Mouse (Mus musculus) kidney, embryonic 16.5 days (tissue): Measurements from ENCODE around the gene Scube1. TPM values are rescaled to one million over a fixed set of nuclear protein-coding genes. Genes with fewer than 3 reads are reported as not detected.

ENCODE experiments used
- ATAC-seq: fragments of 200-750 bp; cut with Nextera tagmentation; 2 replicates; pipeline ENCODE4 v1.8.0; 2017; ENCODE audit warnings: moderate TSS enrichment; ENCODE audit not compliant: low FRiP score, low TSS enrichment
- H3K27ac ChIP-seq: fragments of 300-500 bp; sonication (generic); 2 replicates; pipeline ENCODE4 v1.5.1; 2014; ENCODE audit warnings: low read length
- H3K27me3 ChIP-seq: fragments of 300-500 bp; sonication (generic); 2 replicates; pipeline ENCODE4 v1.6.1; 2014; ENCODE audit warnings: low read length, control low read depth, mixed read lengths; ENCODE audit not compliant: insufficient read depth
- H3K36me3 ChIP-seq: fragments of 300-500 bp; sonication (generic); 2 replicates; pipeline ENCODE4 v1.6.1; 2014; ENCODE audit warnings: low read length, control low read depth, mixed read lengths; ENCODE audit not compliant: insufficient read depth
- H3K4me1 ChIP-seq: fragments of 300-500 bp; sonication (generic); 2 replicates; pipeline ENCODE4 v1.6.1; 2014; ENCODE audit warnings: low read length, control low read depth, mixed read lengths; ENCODE audit not compliant: insufficient read depth
- H3K4me2 ChIP-seq: fragments of 300-500 bp; sonication (generic); replicated peaks from 2 replicates; pipeline ENCODE4 v1.6.1; 2014; ENCODE audit warnings: low read depth, low read length
- H3K4me3 ChIP-seq: fragments of 300-500 bp; sonication (generic); 2 replicates; pipeline ENCODE4 v1.5.1; 2014; ENCODE audit warnings: mild to moderate bottlenecking, low read length
- H3K9ac ChIP-seq: fragments of 300-500 bp; sonication (generic); replicated peaks from 2 replicates; pipeline ENCODE4 v1.6.1; 2014; ENCODE audit warnings: low read length
- H3K9me3 ChIP-seq: fragments of 300-500 bp; sonication (generic); 2 replicates; pipeline ENCODE4 v1.6.1; 2016; ENCODE audit warnings: low read length, control low read depth
- WGBS: fragments of 180-500 bp; shearing (Covaris S2); extraction: QIAGEN DNeasy Blood & Tissue Kit; methylation state at CpG from one replicate; pipeline ENCODE4 v1.1.7; 2014; 5-methylcytosine and 5-hydroxymethylcytosine counted together
- polyA plus RNA-seq: library from polyadenylated mRNA; unstranded; fragments of >200 nt; fragmentation: Nextera tagmentation; extraction: Ambion mirVana; gene quantifications from 2 replicates; pipeline ENCODE4 v1.2.1, GENCODE M21; 2015

Gene Scube1
- polyA plus RNA-seq, 1 experiment from 2014 or later = 4.8 TPM

DNA sequence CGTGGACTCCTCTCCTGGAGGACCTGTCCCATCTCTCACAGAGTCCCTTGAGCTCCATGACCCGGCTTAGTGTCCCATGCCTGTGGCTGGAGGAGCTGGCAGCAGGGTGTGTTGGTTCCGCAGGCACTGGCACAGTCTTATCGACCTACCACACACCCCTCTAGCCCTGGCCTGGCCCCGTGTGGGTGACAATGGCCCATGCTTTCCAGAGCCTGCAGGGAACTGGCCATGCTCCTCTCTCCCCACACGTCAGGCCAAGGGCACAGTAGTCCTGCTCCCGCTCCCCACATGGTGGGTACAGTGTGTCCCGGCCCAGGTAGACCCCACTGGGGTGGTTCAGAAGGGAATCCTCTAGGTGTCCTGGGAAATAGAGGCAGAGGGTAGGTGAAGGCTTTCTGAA, 118.1 kb downstream of the Scube1 start:
- 83% methylated on average over 8 of the region's 8 CpGs for WGBS
- Histone ChIP-seq H3K4me3 (no peak overlapping the region), H3K4me1 (0 out of 2 replicates have a peak, but pooled peaks cover 4% of the 10 kb centered on the region), H3K27ac (no peak overlapping the region), H3K27me3 (no peaks in the 10 kb centered on the region), H3K9ac (no peak overlapping the region), H3K4me2 (no peak overlapping the region), H3K36me3 (no peaks in the 10 kb centered on the region), H3K9me3 (no peaks in the 10 kb centered on the region)
- ATAC-seq = no peak

DNA sequence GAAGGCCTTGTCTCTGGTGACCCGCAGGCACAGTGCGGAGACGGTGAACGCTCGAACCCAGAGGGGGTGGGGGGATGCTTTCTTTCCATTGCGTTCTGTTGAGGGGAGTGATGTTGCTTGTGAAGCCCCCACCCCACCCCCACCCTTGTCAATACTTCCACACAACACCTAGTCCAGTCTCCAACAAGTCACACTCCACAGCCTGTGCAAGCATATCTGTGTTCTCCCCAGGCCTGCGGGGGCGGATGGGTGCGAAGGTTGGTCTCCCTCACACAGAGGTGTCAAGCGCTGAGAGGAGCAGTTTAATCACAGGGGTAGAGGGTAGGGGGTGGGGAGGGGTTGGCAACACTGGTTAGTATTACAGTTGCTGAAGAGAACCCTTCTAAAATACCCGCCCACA, 118.6 kb downstream of the Scube1 start:
- no peaks in the 10 kb centered on the region for H3K36me3 ChIP-seq
- ATAC-seq = no peak
- H3K9me3 ChIP-seq = no peaks in the 10 kb centered on the region
- no peaks in the 10 kb centered on the region for H3K27me3 ChIP-seq
- H3K4me3 ChIP-seq = no peak overlapping the region
- 59% methylated on average over 11 of the region's 11 CpGs for WGBS
- no peak overlapping the region for H3K4me2 ChIP-seq
- 0 out of 2 replicates have a peak, but pooled peaks cover 4% of the 10 kb centered on the region for H3K4me1 ChIP-seq
- no peak overlapping the region for H3K27ac ChIP-seq
- H3K9ac ChIP-seq = no peak overlapping the region

DNA sequence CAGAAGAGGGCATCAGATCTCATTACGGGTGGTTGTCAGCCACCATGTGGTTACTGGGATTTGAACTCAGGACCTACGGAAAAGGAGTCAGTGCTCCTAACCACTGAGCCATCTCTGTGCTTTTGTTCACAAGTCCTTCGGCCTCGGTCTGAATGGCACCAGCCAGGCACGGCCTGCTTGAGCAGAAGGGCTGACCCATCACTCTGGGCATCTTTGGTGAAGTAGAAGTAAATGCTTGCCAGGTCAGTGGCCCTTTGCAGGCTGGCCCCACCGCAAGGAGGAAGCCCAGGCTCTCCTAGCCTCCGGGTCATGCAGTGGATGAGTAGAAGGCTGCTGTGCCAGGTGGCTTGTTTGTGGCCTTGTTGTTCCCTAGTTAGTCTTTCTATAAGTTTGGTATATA, 121.4 kb downstream of the Scube1 start:
- H3K4me2 ChIP-seq = no peak overlapping the region
- ATAC-seq = no peak
- H3K4me3 ChIP-seq = no peak overlapping the region
- H3K36me3 ChIP-seq = no peaks in the 10 kb centered on the region
- H3K27me3 ChIP-seq = no peaks in the 10 kb centered on the region
- no peak overlapping the region for H3K27ac ChIP-seq
- WGBS = 97% methylated on average over 7 of the region's 7 CpGs
- no peaks in the 10 kb centered on the region for H3K9me3 ChIP-seq
- 0 out of 2 replicates have a peak, but pooled peaks cover 4% of the 10 kb centered on the region for H3K4me1 ChIP-seq
- no peak overlapping the region for H3K9ac ChIP-seq

DNA sequence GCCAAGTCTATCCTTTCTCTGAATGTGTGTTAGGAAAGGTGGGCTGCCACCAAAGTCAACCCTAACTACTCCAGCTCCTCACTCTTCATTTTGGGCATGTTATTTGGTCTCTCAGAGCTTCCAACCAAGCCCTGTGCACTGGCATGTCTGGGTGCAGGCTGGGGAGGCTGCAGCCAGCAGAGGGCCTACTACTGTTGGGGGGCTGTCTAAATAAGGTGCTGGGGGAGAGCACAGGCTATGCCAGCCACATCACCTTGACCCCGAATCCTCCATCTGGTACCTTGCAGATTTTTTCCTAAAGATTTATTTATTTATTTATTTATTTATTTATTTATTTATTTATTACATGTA, 121.8 kb downstream of the Scube1 start:
- Histone ChIP-seq H3K4me1 (0 out of 2 replicates have a peak, but pooled peaks cover 4% of the 10 kb centered on the region), H3K36me3 (no peaks in the 10 kb centered on the region), H3K27ac (no peak overlapping the region), H3K9me3 (no peaks in the 10 kb centered on the region), H3K9ac (no peak overlapping the region), H3K4me3 (no peak overlapping the region), H3K27me3 (no peaks in the 10 kb centered on the region), H3K4me2 (no peak overlapping the region)
- ATAC-seq = no peak
- WGBS = 95% methylated on average over 1 of the region's 1 CpGs

DNA sequence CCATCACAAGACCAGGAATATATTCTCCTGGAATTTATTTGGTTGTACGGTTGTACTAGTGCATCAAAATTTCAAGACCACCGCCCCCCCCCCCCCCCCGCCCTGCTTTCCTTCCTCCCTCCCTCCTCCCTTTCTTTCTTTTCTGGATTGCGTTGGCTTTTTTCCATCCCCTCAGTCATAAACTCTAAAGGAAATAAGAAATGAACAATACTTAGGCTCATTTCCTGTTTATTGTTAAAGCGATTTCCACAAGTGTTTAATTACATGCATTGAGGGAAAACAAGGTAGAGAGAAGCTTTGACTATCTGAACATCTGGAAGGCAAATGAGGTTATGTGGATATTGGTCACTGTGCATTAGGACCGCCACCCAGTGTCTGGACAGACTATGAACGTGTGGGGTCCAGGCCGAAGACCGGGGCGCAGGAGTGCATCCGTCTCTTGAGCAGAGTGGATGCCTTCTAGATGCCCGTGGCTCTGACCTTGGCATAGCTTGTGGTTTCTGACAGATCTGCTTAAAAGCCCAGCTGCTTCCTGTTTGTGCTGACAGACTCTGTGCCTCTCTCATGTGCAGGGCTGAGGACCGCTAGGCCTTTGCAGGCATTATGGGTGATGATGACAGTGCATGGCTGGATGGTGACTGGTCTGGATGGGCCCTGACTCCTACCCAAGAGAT, 122.3 kb downstream of the Scube1 start:
- Histone ChIP-seq H3K4me1 (0 out of 2 replicates have a peak, but pooled peaks cover 4% of the 10 kb centered on the region), H3K4me2 (no peak overlapping the region), H3K4me3 (no peak overlapping the region), H3K27me3 (no peaks in the 10 kb centered on the region), H3K36me3 (no peaks in the 10 kb centered on the region), H3K27ac (peak overlapping the region; percentile 61), H3K9me3 (no peaks in the 10 kb centered on the region), H3K9ac (no peak overlapping the region)
- 65% methylated on average over 13 of the region's 13 CpGs for WGBS
- no peak for ATAC-seq

DNA sequence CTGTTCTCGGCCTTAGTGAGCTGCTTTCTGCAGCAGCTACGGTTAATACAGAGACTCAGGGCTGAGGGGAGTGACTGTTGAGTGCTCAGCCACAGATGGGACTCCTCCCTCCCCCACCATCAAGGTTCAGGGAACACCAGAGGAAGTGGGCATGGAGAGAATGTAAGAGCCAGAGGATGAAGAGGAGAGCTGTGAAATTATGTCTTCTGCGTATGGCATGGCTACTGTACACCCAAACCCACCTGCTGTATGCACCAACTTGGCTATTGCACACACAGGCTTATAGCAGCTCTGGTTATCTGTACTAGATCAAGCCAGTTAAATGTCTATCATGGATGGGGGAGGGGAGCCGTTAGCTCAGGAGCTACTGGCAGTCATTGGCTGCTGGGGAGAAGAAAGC, 123.6 kb downstream of the Scube1 start:
- H3K36me3 ChIP-seq = no peaks in the 10 kb centered on the region
- 67% methylated on average over 4 of the region's 4 CpGs for WGBS
- no peaks in the 10 kb centered on the region for H3K9me3 ChIP-seq
- 0 out of 2 replicates have a peak, but pooled peaks cover 4% of the 10 kb centered on the region for H3K4me1 ChIP-seq
- H3K27ac ChIP-seq = no peak overlapping the region
- no peak for ATAC-seq
- no peak overlapping the region for H3K4me2 ChIP-seq
- H3K27me3 ChIP-seq = no peaks in the 10 kb centered on the region
- no peak overlapping the region for H3K9ac ChIP-seq
- H3K4me3 ChIP-seq = no peak overlapping the region

DNA sequence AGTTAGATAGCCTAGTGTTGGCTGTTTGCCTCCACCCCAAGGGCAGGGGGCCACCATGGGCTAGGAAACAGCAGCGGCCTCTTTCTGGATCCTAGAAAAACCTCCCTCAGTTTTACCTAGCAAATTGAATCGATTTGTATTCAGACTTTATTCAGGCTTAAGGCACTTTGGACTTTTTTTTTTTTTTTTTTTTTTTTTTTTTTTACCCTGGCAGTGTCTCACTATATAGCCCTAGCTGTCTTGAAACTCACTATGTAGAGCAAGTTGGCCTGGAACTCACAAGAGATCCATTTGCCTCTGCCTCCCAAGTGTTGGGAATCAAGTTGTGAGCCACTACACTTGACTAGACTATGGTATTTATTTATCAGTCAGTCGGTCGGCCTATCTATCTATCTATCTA, 128.0 kb downstream of the Scube1 start:
- Histone ChIP-seq H3K4me1 (peaks cover 17% of the 10 kb centered on the region), H3K9ac (no peak overlapping the region), H3K27me3 (no peaks in the 10 kb centered on the region), H3K36me3 (no peaks in the 10 kb centered on the region), H3K27ac (no peak overlapping the region), H3K4me3 (no peak overlapping the region), H3K4me2 (no peak overlapping the region), H3K9me3 (no peaks in the 10 kb centered on the region)
- ATAC-seq = no peak
- 85% methylated on average over 4 of the region's 4 CpGs for WGBS

DNA sequence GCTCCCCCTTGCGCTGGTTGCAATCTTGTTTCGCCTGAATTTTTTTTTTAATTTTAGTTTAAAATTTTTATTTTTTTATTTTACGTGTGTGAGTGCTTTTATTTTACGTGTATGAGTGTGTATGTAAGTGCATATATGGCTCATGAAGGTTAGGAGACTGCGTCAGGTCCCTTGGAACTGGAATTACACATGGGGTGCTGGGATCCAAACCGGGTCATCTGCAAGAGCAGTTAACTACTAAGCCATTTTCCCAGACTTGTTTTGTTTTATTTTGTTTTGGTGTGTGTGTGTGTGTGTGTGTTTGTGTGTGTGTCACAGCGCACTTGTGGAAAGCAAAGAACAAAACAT, 129.5 kb downstream of the Scube1 start:
- Histone ChIP-seq H3K4me3 (peak overlapping the region; percentile 90), H3K9ac (peak overlapping the region; percentile 64), H3K27me3 (no peaks in the 10 kb centered on the region), H3K36me3 (no peaks in the 10 kb centered on the region), H3K4me1 (peaks cover 17% of the 10 kb centered on the region), H3K4me2 (peak overlapping the region; percentile 88), H3K9me3 (no peaks in the 10 kb centered on the region), H3K27ac (no peak overlapping the region)
- no peak for ATAC-seq
- 38% methylated on average over 7 of the region's 7 CpGs for WGBS

DNA sequence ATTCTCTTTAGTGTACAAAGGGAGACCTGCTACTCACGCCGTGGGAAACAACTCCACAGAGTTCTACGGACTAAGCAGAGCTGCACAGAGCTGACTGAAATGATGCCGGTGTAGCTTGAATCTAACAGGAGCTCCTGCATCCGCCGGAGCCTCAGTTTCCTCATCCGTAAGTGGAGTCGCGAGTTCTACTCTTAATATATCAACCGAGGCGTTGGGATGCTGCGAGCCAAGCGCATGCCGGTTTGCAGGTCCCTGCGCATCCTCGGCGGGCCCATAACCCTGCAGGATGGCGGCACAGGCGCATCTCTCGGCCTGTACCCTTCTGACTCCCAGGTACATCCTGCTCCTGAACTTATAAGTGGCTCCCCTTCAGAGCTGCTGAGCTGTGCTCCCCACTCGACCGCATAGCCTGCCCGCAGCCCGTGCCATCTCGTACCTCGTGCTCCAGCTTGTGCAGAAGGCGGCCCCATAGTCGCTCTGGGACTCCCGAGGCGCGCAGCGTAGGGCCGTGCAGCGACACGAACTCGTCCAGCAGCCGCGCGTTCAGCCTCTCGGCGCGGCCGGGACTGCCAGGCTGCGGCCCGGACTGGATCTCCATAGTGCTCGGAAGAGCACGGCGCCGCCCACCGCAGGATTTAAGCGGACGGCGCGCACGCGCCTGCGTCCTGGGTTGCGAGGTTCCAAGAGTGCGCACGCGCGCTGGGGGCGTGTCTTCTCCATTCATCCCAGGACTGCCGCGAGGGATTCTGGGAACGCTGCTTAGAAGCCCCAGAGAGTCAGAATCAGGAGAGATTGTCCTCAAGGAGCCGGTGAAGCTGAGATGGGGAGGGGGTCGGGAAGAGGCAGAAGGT, 130.1 kb downstream of the Scube1 start, which contains the start of gene Ttll12:
Gene Ttll12 (minus strand): TSS at position 645 of the 851 bp plus-strand sequence.
- no peak within 1 kb of the TSS for H3K27ac ChIP-seq
- H3K4me1 ChIP-seq = peaks cover 17% of the 10 kb centered on the region
- H3K4me3 ChIP-seq = peak within 1 kb of the TSS; percentile 90
- H3K9me3 ChIP-seq = no peaks in the 10 kb centered on the region
- H3K27me3 ChIP-seq = no peaks in the 10 kb centered on the region
- peak within 1 kb of the TSS; percentile 88 for H3K4me2 ChIP-seq
- H3K36me3 ChIP-seq = no peaks in the 10 kb centered on the region
- ATAC-seq = peak; percentile 94
- under 1% methylated on average over 68 of the region's 68 CpGs for WGBS
- H3K9ac ChIP-seq = peak within 1 kb of the TSS; percentile 82
